Mouse (Mus musculus) spleen, adult 2 months (tissue): ENCODE measurements around the gene Stam.

ENCODE experiments used
- CTCF ChIP-seq: fragments of 200-500 bp; IDR thresholded peaks from 2 replicates; pipeline ENCODE4 v1.5.1; 2011; ENCODE audit warnings: mild to moderate bottlenecking, inconsistent platforms; ENCODE audit not compliant: insufficient read depth, insufficient read length, insufficient replicate concordance; ENCODE audit errors: extremely low read depth
- POLR2A ChIP-seq: fragments of 200-500 bp; IDR thresholded peaks from 2 replicates; pipeline ENCODE4 v1.6.1; 2011; ENCODE audit warnings: low read depth, low read length, inconsistent platforms

GRCm38 (mm10) chr2:14055566-14056331 lies 18.1 kb upstream of the Stam start, which contains the start of gene Hacd1:
- TF ChIP-seq CTCF = no peak
- no peak for TF ChIP-seq POLR2A
